Mouse (Mus musculus): Measurements from ENCODE around the gene Plekhg2. TPM values are rescaled to one million over a fixed set of nuclear protein-coding genes. Genes with fewer than 3 reads are reported as not detected.

The Plekhg2 gene
- polyA plus RNA-seq, 1 experiment = 3.5 TPM

GRCm38 (mm10) chr7:28378066-28378690 lies 5.8 kb upstream of the Plekhg2 start:
- Histone ChIP-seq H3K27ac (replicated peaks; ENCODE audit: low read depth, low read length) (peak overlapping the region; percentile 97), H3K4me3 (ENCODE audit: insufficient read depth, low read depth, low read length) (peak overlapping the region; percentile 83), H3K4me1 (ENCODE audit: control insufficient read depth, insufficient read depth, insufficient read length, low read length) (peaks cover 14% of the 10 kb centered on the region)

GRCm38 (mm10) chr7:28377190-28378065 lies 5.0 kb upstream of the Plekhg2 start:
- Histone ChIP-seq H3K27ac (replicated peaks; ENCODE audit: low read depth, low read length) (peak overlapping the region; percentile 97), H3K4me3 (ENCODE audit: insufficient read depth, low read depth, low read length) (peak overlapping the region; percentile 83), H3K4me1 (ENCODE audit: control insufficient read depth, insufficient read depth, insufficient read length, low read length) (peaks cover 7% of the 10 kb centered on the region)

- Histone ChIP-seq H3K27ac (replicated peaks; ENCODE audit: low read depth, low read length) (peak overlapping the region; percentile 100), H3K4me1 (ENCODE audit: control insufficient read depth, insufficient read depth, insufficient read length, low read length) (peaks cover 4% of the 10 kb centered on the region; the same call in 1 of the 2 replicates), H3K4me3 (ENCODE audit: insufficient read depth, low read depth, low read length) (peak overlapping the region; percentile 63)
Measured at GRCm38 (mm10) chr7:28376011-28376771, 3.8 kb upstream of the Plekhg2 start.

- H3K4me3 ChIP-seq (ENCODE audit: insufficient read depth, low read depth, low read length) = peak overlapping the region; percentile 63
- H3K27ac ChIP-seq (replicated peaks; ENCODE audit: low read depth, low read length) = peak overlapping the region; percentile 100
- H3K4me1 ChIP-seq (ENCODE audit: control insufficient read depth, insufficient read depth, insufficient read length, low read length) = peaks cover 5% of the 10 kb centered on the region; the same call in 1 of the 2 replicates
Measured at GRCm38 (mm10) chr7:28375176-28375921, 3.0 kb upstream of the Plekhg2 start.

- Histone ChIP-seq H3K4me3 (ENCODE audit: insufficient read depth, low read depth, low read length) (no peak overlapping the region), H3K27ac (replicated peaks; ENCODE audit: low read depth, low read length) (peak overlapping the region; percentile 100), H3K4me1 (ENCODE audit: control insufficient read depth, insufficient read depth, insufficient read length, low read length) (peaks cover 6% of the 10 kb centered on the region; the same call in 1 of the 2 replicates)
Measured at GRCm38 (mm10) chr7:28374647-28375046, 2.2 kb upstream of the Plekhg2 start.

GRCm38 (mm10) chr7:28373891-28374495 lies 1.6 kb upstream of the Plekhg2 start:
- H3K4me3 ChIP-seq (ENCODE audit: insufficient read depth, low read depth, low read length) = no peak overlapping the region
- H3K4me1 ChIP-seq (ENCODE audit: control insufficient read depth, insufficient read depth, insufficient read length, low read length) = peaks cover 6% of the 10 kb centered on the region; the same call in 1 of the 2 replicates
- peak overlapping the region; percentile 100 for H3K27ac ChIP-seq (replicated peaks; ENCODE audit: low read depth, low read length)

- peak overlapping the region; percentile 55 for H3K4me3 ChIP-seq (ENCODE audit: insufficient read depth, low read depth, low read length)
- H3K27ac ChIP-seq (replicated peaks; ENCODE audit: low read depth, low read length) = peak overlapping the region; percentile 85
- peaks cover 6% of the 10 kb centered on the region; the same call in 1 of the 2 replicates for H3K4me1 ChIP-seq (ENCODE audit: control insufficient read depth, insufficient read depth, insufficient read length, low read length)
Measured at GRCm38 (mm10) chr7:28373131-28373581, 757 bp upstream of the Plekhg2 start.

GRCm38 (mm10) chr7:28371514-28371989 lies 847 bp downstream of the Plekhg2 start:
- H3K4me3 ChIP-seq (ENCODE audit: insufficient read depth, low read depth, low read length) = peak overlapping the region; percentile 91
- H3K27ac ChIP-seq (replicated peaks; ENCODE audit: low read depth, low read length) = peak overlapping the region; percentile 96
- H3K4me1 ChIP-seq (ENCODE audit: control insufficient read depth, insufficient read depth, insufficient read length, low read length) = peaks cover 6% of the 10 kb centered on the region; the same call in 1 of the 2 replicates

- Histone ChIP-seq H3K4me3 (ENCODE audit: insufficient read depth, low read depth, low read length) (peak overlapping the region; percentile 91), H3K4me1 (ENCODE audit: control insufficient read depth, insufficient read depth, insufficient read length, low read length) (peaks cover 6% of the 10 kb centered on the region; the same call in 1 of the 2 replicates), H3K27ac (replicated peaks; ENCODE audit: low read depth, low read length) (peak overlapping the region; percentile 80)
Measured at GRCm38 (mm10) chr7:28370977-28371513, 1.4 kb downstream of the Plekhg2 start.

- peak overlapping the region; percentile 91 for H3K4me3 ChIP-seq (ENCODE audit: insufficient read depth, low read depth, low read length)
- no peak overlapping the region for H3K27ac ChIP-seq (replicated peaks; ENCODE audit: low read depth, low read length)
- H3K4me1 ChIP-seq (ENCODE audit: control insufficient read depth, insufficient read depth, insufficient read length, low read length) = peaks cover 6% of the 10 kb centered on the region; the same call in 1 of the 2 replicates
Measured at GRCm38 (mm10) chr7:28370051-28370450, 2.3 kb downstream of the Plekhg2 start.

- Histone ChIP-seq H3K4me3 (ENCODE audit: insufficient read depth, low read depth, low read length) (no peak overlapping the region), H3K27ac (replicated peaks; ENCODE audit: low read depth, low read length) (no peak overlapping the region), H3K4me1 (ENCODE audit: control insufficient read depth, insufficient read depth, insufficient read length, low read length) (peaks cover 6% of the 10 kb centered on the region; the same call in 1 of the 2 replicates)
Measured at GRCm38 (mm10) chr7:28368276-28368920, 4.0 kb downstream of the Plekhg2 start.

GRCm38 (mm10) chr7:28367663-28368275 lies 4.6 kb downstream of the Plekhg2 start:
- peaks cover 6% of the 10 kb centered on the region; the same call in 1 of the 2 replicates for H3K4me1 ChIP-seq (ENCODE audit: control insufficient read depth, insufficient read depth, insufficient read length, low read length)
- no peak overlapping the region for H3K27ac ChIP-seq (replicated peaks; ENCODE audit: low read depth, low read length)
- H3K4me3 ChIP-seq (ENCODE audit: insufficient read depth, low read depth, low read length) = no peak overlapping the region
